Mouse (Mus musculus) MEL (cell line): ENCODE results near the gene Rlim. TPM values are rescaled to one million over a fixed set of nuclear protein-coding genes. Genes with fewer than 3 reads are reported as not detected.

Experiments
- DNase-seq: peaks from one replicate; pipeline ENCODE4 v3.0.0; 2011; ENCODE audit warnings: low read depth, low spot score
- H3K27ac ChIP-seq: 2 replicates; pipeline ENCODE4 v1.5.1; 2012; ENCODE audit warnings: low read depth, mild to moderate bottlenecking, control low read depth, low read length, moderate library complexity; ENCODE audit not compliant: control insufficient read depth
- H3K27me3 ChIP-seq, 2 experiments: fragments of 150-350 bp in 1 of 2; sonication (generic) in 1 of 2; 2 replicates each; pipeline ENCODE4 v1.6.1; 2012; ENCODE audit warnings: low read length in 2 of 2, mild to moderate bottlenecking in 2 of 2, improper control_type of control experiment in 1 of 2, moderate library complexity in 1 of 2; ENCODE audit not compliant: insufficient read depth in 2 of 2, control insufficient read depth in 1 of 2
- H3K36me3 ChIP-seq, 2 experiments: 2 replicates each; pipeline ENCODE4 v1.6.1; 2012 to 2014; ENCODE audit warnings: low read length in 2 of 2, improper control_type of control experiment in 1 of 2, inconsistent platforms in 1 of 2, mild to moderate bottlenecking in 1 of 2; ENCODE audit not compliant: insufficient read depth in 2 of 2, control insufficient read depth in 1 of 2
- H3K4me1 ChIP-seq, 2 experiments: fragments of 150-350 bp in 1 of 2; sonication (generic) in 1 of 2; 2 replicates each; pipeline ENCODE4 v1.6.1; 2012; ENCODE audit warnings: low read length in 2 of 2, improper control_type of control experiment in 1 of 2, mild to moderate bottlenecking in 1 of 2; ENCODE audit not compliant: insufficient read depth in 2 of 2, control insufficient read depth in 1 of 2
- H3K4me3 ChIP-seq, 2 experiments: fragments of 150-350 bp in 1 of 2; sonication (generic) in 1 of 2; 2 replicates each; pipeline ENCODE4 v1.5.1; 2012; ENCODE audit warnings: low read depth in 2 of 2, low read length in 2 of 2, mild to moderate bottlenecking in 2 of 2, moderate library complexity in 2 of 2, control low read depth in 1 of 2, improper control_type of control experiment in 1 of 2; ENCODE audit not compliant: control insufficient read depth in 1 of 2, insufficient read depth in 1 of 2
- H3K79me2 ChIP-seq: 2 replicates; pipeline ENCODE4 v1.6.1; 2012; ENCODE audit warnings: mild to moderate bottlenecking, low read length, moderate library complexity; ENCODE audit not compliant: control insufficient read depth, poor library complexity, insufficient read depth
- H3K9ac ChIP-seq: 2 replicates; pipeline ENCODE4 v1.6.1; 2012; ENCODE audit warnings: low read depth, mild to moderate bottlenecking, control low read depth, low read length, moderate library complexity; ENCODE audit not compliant: control insufficient read depth, poor library complexity, severe bottlenecking
- H3K9me3 ChIP-seq: fragments of 150-350 bp; sonication (generic); replicated peaks from 2 replicates; pipeline ENCODE4 v1.6.1; 2012; ENCODE audit warnings: mild to moderate bottlenecking, low read length, improper control_type of control experiment, moderate library complexity; ENCODE audit not compliant: insufficient read depth
- BHLHE40 ChIP-seq: IDR thresholded peaks from 2 replicates; pipeline ENCODE4 v1.6.1; 2012; ENCODE audit warnings: low read depth, mild to moderate bottlenecking, inconsistent platforms, low read length, improper control_type of control experiment, borderline replicate concordance
- CTCF ChIP-seq, 3 experiments: IDR thresholded peaks in 2 of 3; conservative IDR thresholded peaks in 1 of 3; 2 replicates each; pipeline ENCODE4 v1.5.1; 2011 to 2012; ENCODE audit warnings: low read length in 3 of 3, low read depth in 2 of 3, mild to moderate bottlenecking in 2 of 3, improper control_type of control experiment in 1 of 3, inconsistent platforms in 1 of 3, mixed read lengths in 1 of 3, moderate library complexity in 1 of 3; ENCODE audit not compliant: control insufficient read depth in 1 of 3, insufficient read depth in 1 of 3, poor library complexity in 1 of 3, severe bottlenecking in 1 of 3
- ELF1 ChIP-seq: IDR thresholded peaks from 2 replicates; pipeline ENCODE4 v1.6.1; 2014; ENCODE audit warnings: low read depth, mild to moderate bottlenecking, inconsistent platforms, low read length, improper control_type of control experiment, moderate library complexity
- HCFC1 ChIP-seq: IDR thresholded peaks from 2 replicates; pipeline ENCODE4 v1.6.1; 2012; ENCODE audit warnings: low read depth, mild to moderate bottlenecking, inconsistent platforms, low read length, improper control_type of control experiment, moderate library complexity
- MXI1 ChIP-seq: IDR thresholded peaks from 2 replicates; pipeline ENCODE4 v1.6.1; 2011; ENCODE audit warnings: mild to moderate bottlenecking, low read depth, low read length, improper control_type of control experiment
- NELFE ChIP-seq: IDR thresholded peaks from 2 replicates; pipeline ENCODE4 v1.6.1; 2011; ENCODE audit warnings: low read depth, low read length, improper control_type of control experiment
- NRF1 ChIP-seq: IDR thresholded peaks from 2 replicates; pipeline ENCODE4 v1.6.1; 2014; ENCODE audit warnings: low read depth, mild to moderate bottlenecking, inconsistent platforms, low read length, improper control_type of control experiment, moderate library complexity; ENCODE audit not compliant: poor library complexity, insufficient read depth, severe bottlenecking
- RAD21 ChIP-seq: IDR thresholded peaks from 2 replicates; pipeline ENCODE4 v1.6.1; 2011; ENCODE audit warnings: mild to moderate bottlenecking, low read depth, low read length, improper control_type of control experiment
- SIN3A ChIP-seq: IDR thresholded peaks from 2 replicates; pipeline ENCODE4 v1.6.1; 2012; ENCODE audit warnings: low read length, improper control_type of control experiment, inconsistent platforms
- SMC3 ChIP-seq: IDR thresholded peaks from 2 replicates; pipeline ENCODE4 v1.6.1; 2011; ENCODE audit warnings: low read depth, low read length, improper control_type of control experiment
- TBP ChIP-seq: IDR thresholded peaks from 2 replicates; pipeline ENCODE4 v1.8.0; 2011; ENCODE audit warnings: low read depth, low read length, improper control_type of control experiment
- TCF12 ChIP-seq: IDR thresholded peaks from 2 replicates; pipeline ENCODE4 v1.6.1; 2014; ENCODE audit warnings: low read depth, mild to moderate bottlenecking, inconsistent platforms, low read length, improper control_type of control experiment, moderate library complexity
- USF2 ChIP-seq, 2 experiments: IDR thresholded peaks; 2 replicates each; pipeline ENCODE4 v1.6.1; 2011 to 2012; ENCODE audit warnings: improper control_type of control experiment in 2 of 2, low read length in 2 of 2, borderline replicate concordance in 1 of 2, inconsistent platforms in 1 of 2, low read depth in 1 of 2, mild to moderate bottlenecking in 1 of 2; ENCODE audit not compliant: insufficient read depth in 1 of 2
- ZKSCAN1 ChIP-seq: IDR thresholded peaks from 2 replicates; pipeline ENCODE4 v1.6.1; 2012; ENCODE audit warnings: low read depth, mild to moderate bottlenecking, inconsistent platforms, low read length, improper control_type of control experiment, moderate library complexity
- polyA plus RNA-seq, 2 experiments: library from polyadenylated mRNA; stranded (reverse) in 1 of 2; unstranded in 1 of 2; fragments of >175 nt in 1 of 2; fragments of >200 nt in 1 of 2; gene quantifications; 2 replicates each; pipeline versions ENCODE4 v1.2.1 to v1.2.4; 2012; ENCODE audit warnings: low replicate concordance in 2 of 2, low read depth in 1 of 2; ENCODE audit not compliant: insufficient read length in 2 of 2, insufficient read depth in 1 of 2, missing spikeins in 1 of 2
- total RNA-seq: library from RNA; depleted of rRNA; stranded (reverse); fragments of 300-350 nt; gene quantifications from 2 replicates; pipeline ENCODE4 v1.2.3, GENCODE M21; 2012

Rlim gene
- total and polyA plus RNA-seq, 3 experiments: 20.8 to 84.2 (median 30.0) TPM

DNA sequence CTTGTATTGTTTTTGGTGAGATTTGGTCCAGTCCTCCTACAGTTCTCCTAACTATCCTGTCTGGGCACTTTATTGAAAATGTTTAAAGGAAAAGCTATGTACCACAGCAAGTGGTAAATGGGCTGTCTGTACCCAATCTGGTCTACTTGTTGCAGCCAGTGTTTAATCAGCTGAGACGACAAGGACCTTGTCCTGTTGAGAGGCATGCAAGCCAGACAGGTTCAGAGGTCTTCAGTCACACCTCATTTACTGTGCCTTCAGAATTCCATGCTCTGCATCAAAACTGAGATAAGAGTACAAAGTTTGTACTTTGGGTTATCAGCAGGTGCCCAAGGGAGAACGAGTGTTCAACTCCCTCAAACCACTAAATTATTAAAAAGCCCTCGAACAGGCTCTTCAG, 13.7 kb upstream of the Rlim start:
- Histone ChIP-seq H3K9ac (no peak overlapping the region), H3K4me1 (no peaks in the 10 kb centered on the region), H3K36me3 (no peaks in the 10 kb centered on the region), H3K27ac (no peak overlapping the region), H3K27me3 (no peaks in the 10 kb centered on the region; a peak in 1 of 4 replicates), H3K79me2 (no peaks in the 10 kb centered on the region), H3K4me3 (no peak overlapping the region), H3K9me3 (no peaks in the 10 kb centered on the region)
- DNase-seq: no peak
- TF ChIP-seq RAD21: no peak

DNA sequence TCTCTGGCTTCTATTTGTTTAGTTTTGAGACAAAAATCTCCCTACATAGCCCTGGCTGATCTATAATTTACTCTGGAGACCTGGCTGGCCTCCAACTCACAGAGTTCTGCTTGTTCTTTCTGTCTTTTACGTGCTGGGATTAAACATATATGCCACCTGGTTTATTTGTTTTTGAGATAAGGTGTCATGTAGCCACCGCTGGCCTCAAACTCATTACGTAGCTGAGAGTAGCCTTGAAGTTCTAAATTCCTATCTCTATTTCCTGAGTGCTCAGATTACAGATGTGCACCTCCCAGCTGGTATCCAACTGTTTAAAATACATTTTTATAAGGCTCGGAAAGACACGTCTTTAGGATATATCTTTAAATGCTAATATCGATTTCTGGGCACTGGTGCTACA, 12.8 kb upstream of the Rlim start:
- Histone ChIP-seq H3K36me3 (no peaks in the 10 kb centered on the region), H3K9me3 (no peaks in the 10 kb centered on the region), H3K4me1 (no peaks in the 10 kb centered on the region), H3K27ac (no peak overlapping the region)
- no peak for DNase-seq
- TF ChIP-seq MXI1 (no peak), ELF1 (no peak), TBP (no peak), NELFE (no peak), TCF12 (no peak), NRF1 (no peak)
- TF ChIP-seq, all 39 proteins: peak for 0
- no peak overlapping the region for H3K4me3 ChIP-seq
- no peaks in the 10 kb centered on the region; a peak in 1 of 4 replicates for H3K27me3 ChIP-seq
- H3K79me2 ChIP-seq: no peaks in the 10 kb centered on the region
- no peak overlapping the region for H3K9ac ChIP-seq

DNA sequence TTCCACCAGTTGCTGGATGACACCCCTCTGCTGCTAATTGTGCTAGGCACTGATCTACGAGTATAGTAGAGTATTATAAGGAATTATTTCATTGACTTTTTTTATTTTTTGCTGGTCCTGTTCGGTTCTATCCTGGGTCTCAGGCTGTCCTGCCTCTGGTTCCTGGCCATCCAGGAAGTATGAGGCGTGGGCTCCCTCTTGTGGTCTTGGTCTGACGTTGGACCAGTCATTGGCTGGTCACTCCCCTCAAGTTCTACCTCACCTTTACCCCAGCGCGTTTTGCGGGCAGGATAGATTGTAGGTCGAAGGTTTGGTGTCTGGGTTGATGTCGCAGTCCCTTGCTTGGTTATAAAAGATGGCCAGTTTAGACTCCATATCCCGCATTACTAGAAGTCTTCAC, 10.6 kb upstream of the Rlim start:
- Histone ChIP-seq H3K9me3 (no peaks in the 10 kb centered on the region), H3K4me3 (no peak overlapping the region), H3K79me2 (no peaks in the 10 kb centered on the region), H3K27me3 (no peaks in the 10 kb centered on the region; a peak in 1 of 4 replicates), H3K4me1 (no peaks in the 10 kb centered on the region), H3K9ac (no peak overlapping the region), H3K27ac (no peak overlapping the region), H3K36me3 (no peaks in the 10 kb centered on the region)
- no peak for DNase-seq
- no peak for TF ChIP-seq SIN3A
- no peak for TF ChIP-seq USF2 (IDR thresholded peaks at IDR 0.05; ENCODE audit: borderline replicate concordance in 1 of 2, insufficient read depth in 1 of 2, low read depth in 1 of 2, low read length in 2 of 2)
- TF ChIP-seq CTCF (IDR thresholded peaks at IDR 0.05 in 2 of 3, conservative IDR thresholded peaks at IDR 0.05 in 1 of 3; ENCODE audit: control insufficient read depth in 1 of 3, insufficient read depth in 1 of 3, low read depth in 2 of 3, low read length in 3 of 3, poor library complexity in 1 of 3, severe bottlenecking in 1 of 3): peak in 2 of 3 experiments; percentile 26 to 27; a peak in 3 of 6 replicates
- TF ChIP-seq RAD21: peak; percentile 24
- TF ChIP-seq ZKSCAN1: no peak
- TF ChIP-seq HCFC1: no peak
- peak; percentile 27; the same call in 1 of the 2 replicates for TF ChIP-seq SMC3
- no peak for TF ChIP-seq BHLHE40
